Mouse (Mus musculus) forebrain, embryonic 11.5 days (tissue): ENCODE results near the gene Gpr39. TPM values are rescaled to one million over a fixed set of nuclear protein-coding genes. Genes with fewer than 3 reads are reported as not detected.
"Not testable (repeated sequence)": the region's sequence is repeated elsewhere in the genome, so short reads cannot be mapped to it uniquely, and the experiment has no call there.

Experiments used
- ATAC-seq: fragments of 200-750 bp; cut with Nextera tagmentation; replicated peaks from 2 replicates; pipeline ENCODE4 v1.8.0; 2017; ENCODE audit warnings: moderate TSS enrichment; ENCODE audit not compliant: low FRiP score
- DNase-seq: peaks from one replicate; pipeline ENCODE4 v3.0.0-alpha.2; 2017; ENCODE audit warnings: low spot score
- H3K27ac ChIP-seq: fragments of 300-500 bp; sonication (generic); 2 replicates; pipeline ENCODE4 v1.5.1; 2014; ENCODE audit warnings: low read depth, low read length
- H3K27me3 ChIP-seq: fragments of 300-500 bp; sonication (generic); 2 replicates; pipeline ENCODE4 v1.6.1; 2014; ENCODE audit warnings: mild to moderate bottlenecking, low read length, mixed read lengths; ENCODE audit not compliant: control insufficient read depth, insufficient read depth
- H3K36me3 ChIP-seq: fragments of 300-500 bp; sonication (generic); 2 replicates; pipeline ENCODE4 v1.6.1; 2014; ENCODE audit warnings: mild to moderate bottlenecking, low read length, moderate library complexity, mixed read lengths; ENCODE audit not compliant: control insufficient read depth, insufficient read depth
- H3K4me1 ChIP-seq: fragments of 300-500 bp; sonication (generic); replicated peaks from 2 replicates; pipeline ENCODE4 v1.6.1; 2014; ENCODE audit warnings: low read length, mixed read lengths; ENCODE audit not compliant: control insufficient read depth, insufficient read depth
- H3K4me2 ChIP-seq: fragments of 300-500 bp; sonication (generic); 2 replicates; pipeline ENCODE4 v1.6.1; 2014; ENCODE audit warnings: low read depth, mild to moderate bottlenecking, low read length, moderate library complexity, mixed read lengths; ENCODE audit not compliant: severe bottlenecking
- H3K4me3 ChIP-seq: fragments of 300-500 bp; sonication (generic); 2 replicates; pipeline ENCODE4 v1.5.1; 2014; ENCODE audit warnings: low read depth, low read length
- H3K9ac ChIP-seq: fragments of 300-500 bp; sonication (generic); 2 replicates; pipeline ENCODE4 v1.6.1; 2014; ENCODE audit warnings: low read length
- H3K9me3 ChIP-seq: fragments of 300-500 bp; sonication (generic); 2 replicates; pipeline ENCODE4 v1.6.1; 2016; ENCODE audit warnings: low read length, mixed read lengths; ENCODE audit not compliant: control insufficient read depth
- whole genome bisulfite sequencing: fragments of 180-500 bp; shearing (Covaris S2); extraction: QIAGEN DNeasy Blood & Tissue Kit; methylation state at CpG from one replicate; pipeline ENCODE4 v1.1.7; 2014; 5-methylcytosine and 5-hydroxymethylcytosine counted together
- polyA plus RNA-seq: library from polyadenylated mRNA; unstranded; fragments of >200 nt; fragmentation: Nextera tagmentation; extraction: Ambion mirVana; gene quantifications from 2 replicates; pipeline ENCODE4 v1.2.1, GENCODE M21; 2014

The Gpr39 gene
- polyA plus RNA-seq = not detected in 2 replicates

DNA sequence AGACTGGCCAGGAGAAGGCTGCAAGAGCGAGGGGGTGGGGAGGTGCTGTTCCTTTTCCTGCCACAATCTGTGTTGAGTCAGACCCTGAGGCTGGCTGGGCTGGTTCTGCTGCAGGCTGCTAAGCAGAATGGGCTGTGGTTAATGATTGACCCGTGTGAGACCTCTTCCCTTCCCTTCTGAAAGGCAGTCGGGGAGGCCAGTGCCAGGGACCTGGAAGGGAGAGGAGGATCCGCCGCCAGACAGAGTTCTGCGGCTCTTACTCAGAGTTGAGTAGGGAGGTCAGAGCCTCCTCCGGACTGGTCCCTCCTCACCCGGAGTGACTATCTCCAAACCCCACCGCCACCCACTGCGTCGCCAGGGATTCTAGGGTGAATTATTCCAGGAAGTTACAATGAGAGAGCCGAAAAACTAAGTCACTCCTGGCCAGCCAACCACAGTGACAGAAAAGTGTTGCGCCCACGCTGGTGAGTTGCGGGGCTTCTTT lies at the start of gene Gpr39:
Gene Gpr39, plus strand, starts transcription at position 206 of the 484 bp plus-strand sequence.
- Histone ChIP-seq H3K36me3 (no peaks in the 10 kb centered on the region), H3K9me3 (no peaks in the 10 kb centered on the region), H3K4me2 (no peak within 1 kb of the TSS), H3K27me3 (no peaks in the 10 kb centered on the region), H3K27ac (no peak within 1 kb of the TSS), H3K9ac (no peak within 1 kb of the TSS), H3K4me3 (no peak within 1 kb of the TSS), H3K4me1 (no peaks in the 10 kb centered on the region)
- 73% methylated on average over 14 of the region's 15 CpGs for WGBS
- no peak for DNase-seq
- no peak for ATAC-seq

DNA sequence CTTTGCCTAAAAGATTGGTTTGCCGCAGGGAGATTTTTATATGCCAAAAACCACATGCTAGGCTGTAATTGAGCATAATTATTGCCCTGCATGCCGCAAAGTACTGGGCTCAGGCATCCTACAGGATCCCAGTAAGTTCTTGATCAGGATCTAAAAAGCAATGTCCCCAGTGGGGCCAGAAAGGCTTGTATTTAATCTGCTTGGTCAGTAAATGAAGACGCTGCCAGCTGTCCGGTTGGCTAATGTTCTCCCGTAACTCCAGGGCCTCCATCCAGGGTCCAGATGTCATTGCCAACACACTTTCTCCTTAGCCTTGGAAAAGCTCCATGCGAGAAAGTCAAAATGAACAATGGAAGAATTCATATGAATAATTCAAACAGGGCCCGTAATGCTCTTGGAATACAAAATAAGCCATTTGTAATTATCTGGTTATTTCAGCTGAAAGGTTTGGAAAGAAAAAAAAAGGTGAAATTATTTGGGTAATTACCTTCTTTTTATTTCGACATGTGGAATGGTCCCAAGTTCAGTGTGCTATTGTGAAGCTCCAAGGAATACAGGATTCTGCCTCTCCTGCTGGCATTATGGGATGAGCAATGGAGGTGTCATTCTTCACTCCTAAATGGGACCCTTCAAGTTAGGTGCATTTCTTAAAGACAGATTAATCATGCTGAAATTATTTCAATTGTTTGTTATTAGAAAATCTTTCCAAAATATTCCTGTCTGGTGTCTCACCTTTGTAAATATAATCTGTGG lies 37.1 kb upstream of the Gpr39 start:
- no peak for DNase-seq

DNA sequence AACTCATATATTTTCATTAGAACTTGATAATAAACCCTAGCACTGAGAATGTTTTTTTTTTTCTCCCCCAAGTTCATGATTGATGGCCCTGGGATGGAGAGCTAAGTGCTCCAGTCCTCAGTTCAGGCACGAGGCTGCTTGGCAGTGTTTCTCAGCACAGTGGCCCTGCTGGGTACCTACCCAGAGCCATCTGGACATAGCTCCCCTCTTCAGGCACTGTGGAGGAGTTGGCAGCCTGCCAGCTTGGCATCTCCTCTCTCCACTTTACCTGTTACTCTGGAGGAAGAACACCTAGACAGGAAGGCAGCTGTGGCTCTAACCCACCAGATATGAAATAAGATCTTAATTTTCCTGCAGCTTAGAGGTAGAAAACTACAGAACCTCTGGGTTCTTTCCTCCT lies 33.2 kb upstream of the Gpr39 start:
- Histone ChIP-seq H3K27me3 (no peaks in the 10 kb centered on the region), H3K4me2 (no peak overlapping the region), H3K9ac (no peak overlapping the region), H3K27ac (no peak overlapping the region), H3K36me3 (no peaks in the 10 kb centered on the region), H3K4me1 (no peaks in the 10 kb centered on the region), H3K4me3 (no peak overlapping the region), H3K9me3 (no peaks in the 10 kb centered on the region)
- WGBS = 67% methylated on average over 1 of the region's 1 CpGs
- no peak for ATAC-seq
- no peak for DNase-seq

More for the DNA sequence above, 37.1 kb upstream of the Gpr39 start:
- H3K9ac ChIP-seq = no peak overlapping the region
- 76% methylated on average over 8 of the region's 8 CpGs for WGBS
- no peak overlapping the region for H3K27ac ChIP-seq
- H3K36me3 ChIP-seq = no peaks in the 10 kb centered on the region
- H3K9me3 ChIP-seq = no peaks in the 10 kb centered on the region
- ATAC-seq = no peak
- no peak overlapping the region for H3K4me3 ChIP-seq
- H3K27me3 ChIP-seq = no peaks in the 10 kb centered on the region
- no peak overlapping the region for H3K4me2 ChIP-seq
- H3K4me1 ChIP-seq = no peaks in the 10 kb centered on the region

DNA sequence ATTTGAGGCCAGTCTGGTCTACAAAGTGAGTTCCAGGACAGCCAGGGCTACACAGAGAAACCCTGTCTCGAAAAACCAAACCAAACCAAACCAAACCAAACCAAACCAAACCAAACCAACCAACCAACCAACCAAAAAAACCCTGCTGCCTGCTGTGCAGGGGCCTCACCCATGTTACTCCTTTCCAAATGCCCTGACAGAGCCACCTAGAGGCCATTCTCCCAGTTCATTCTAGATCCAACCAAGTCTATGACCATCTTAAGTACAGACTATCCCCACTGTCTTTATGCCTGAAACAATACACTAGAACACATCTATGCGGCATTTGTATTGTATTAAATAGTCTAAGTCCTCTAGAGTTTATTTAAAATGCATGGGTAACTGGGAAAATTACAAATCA lies 30.0 kb upstream of the Gpr39 start:
- H3K4me1 ChIP-seq, H3K4me3 ChIP-seq, H3K9me3 ChIP-seq, DNase-seq, H3K9ac ChIP-seq, H3K36me3 ChIP-seq, H3K4me2 ChIP-seq, ATAC-seq, H3K27ac ChIP-seq, H3K27me3 ChIP-seq: not testable (repeated sequence)
- 85% methylated on average over 2 of the region's 2 CpGs for WGBS

DNA sequence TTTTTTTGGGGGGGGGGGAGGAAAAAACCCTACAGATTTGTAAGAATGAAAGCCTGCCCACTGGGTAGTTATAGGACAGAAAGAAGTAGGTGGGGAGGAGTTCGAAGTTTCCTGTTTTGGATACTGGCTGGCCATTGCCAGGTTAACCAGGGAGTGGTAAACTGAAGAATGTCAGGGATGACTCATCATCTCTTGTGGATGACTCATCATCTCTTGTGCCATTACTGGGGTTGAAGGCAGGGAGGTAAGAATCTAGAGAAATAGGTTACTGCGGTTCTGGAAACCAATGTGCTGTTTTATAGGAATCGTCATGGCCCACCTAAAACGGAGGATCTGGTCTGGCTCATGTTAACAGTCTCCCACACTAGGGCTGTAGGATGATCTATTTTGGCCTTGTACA lies 28.8 kb upstream of the Gpr39 start:
- Histone ChIP-seq H3K27ac (no peak overlapping the region), H3K9me3 (no peaks in the 10 kb centered on the region), H3K4me3 (no peak overlapping the region), H3K9ac (no peak overlapping the region), H3K4me1 (no peaks in the 10 kb centered on the region), H3K4me2 (no peak overlapping the region), H3K27me3 (no peaks in the 10 kb centered on the region), H3K36me3 (no peaks in the 10 kb centered on the region)
- DNase-seq (no peak), ATAC-seq (no peak)
- WGBS = 94% methylated on average over 4 of the region's 4 CpGs

DNA sequence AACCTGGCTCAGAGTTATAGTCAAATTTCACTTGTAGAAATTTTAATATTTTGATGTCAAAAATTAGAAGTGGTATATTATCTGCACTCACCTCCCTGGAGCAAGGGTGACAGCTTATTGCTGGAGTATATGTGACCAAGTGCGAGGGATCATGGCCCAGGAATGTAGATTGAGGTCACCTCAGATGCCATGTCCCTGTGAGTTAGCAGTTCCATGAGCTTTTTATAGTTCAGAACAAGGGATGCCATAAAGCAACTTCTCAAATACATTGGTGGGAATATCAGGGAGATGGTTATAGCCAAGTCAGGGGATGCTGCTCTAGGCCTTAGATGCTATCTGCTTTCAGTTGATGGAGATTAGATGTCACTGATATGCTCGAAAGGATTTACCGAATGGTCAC lies 27.7 kb upstream of the Gpr39 start:
- no peak overlapping the region for H3K9ac ChIP-seq
- ATAC-seq (no peak), DNase-seq (no peak)
- H3K4me1 ChIP-seq = no peaks in the 10 kb centered on the region
- no peak overlapping the region for H3K4me2 ChIP-seq
- 92% methylated on average over 3 of the region's 3 CpGs for WGBS
- no peaks in the 10 kb centered on the region for H3K36me3 ChIP-seq
- H3K9me3 ChIP-seq = no peaks in the 10 kb centered on the region
- no peaks in the 10 kb centered on the region for H3K27me3 ChIP-seq
- H3K27ac ChIP-seq = no peak overlapping the region
- no peak overlapping the region for H3K4me3 ChIP-seq

DNA sequence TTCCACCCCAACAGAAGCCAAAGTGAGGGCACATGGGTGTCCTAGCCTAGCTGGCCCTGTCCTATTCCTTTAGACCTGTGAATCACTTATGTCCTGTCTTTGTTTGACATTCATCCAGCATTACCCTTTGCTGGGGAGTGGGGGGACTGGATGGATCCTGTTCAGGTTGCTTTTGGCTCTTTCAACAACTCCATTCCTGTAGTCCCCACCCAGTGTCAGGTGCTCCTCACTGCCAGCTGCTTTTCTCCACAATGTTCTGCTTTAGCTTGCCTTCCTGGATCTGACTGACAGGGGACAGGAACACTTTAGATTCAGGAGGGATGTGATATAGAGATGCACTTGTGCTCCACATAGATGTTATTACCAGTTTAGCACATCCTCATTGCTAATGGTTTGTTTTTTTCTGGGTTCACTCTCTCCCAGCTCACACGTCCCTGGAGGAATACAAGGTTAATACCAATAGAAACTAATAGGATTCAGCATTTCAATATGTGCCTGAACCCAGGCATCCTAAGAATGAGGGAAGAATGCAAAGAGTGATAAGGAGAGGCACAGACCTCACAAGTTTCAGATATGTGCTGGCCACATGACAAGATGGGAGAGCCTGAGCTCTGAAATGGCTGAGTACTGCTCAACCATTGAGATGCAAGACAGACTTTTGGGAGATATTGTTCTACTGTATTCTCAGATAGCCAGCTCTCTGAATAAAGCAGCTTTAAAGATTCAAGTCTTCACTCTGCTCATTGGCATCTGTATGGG lies 23.8 kb upstream of the Gpr39 start:
- H3K4me2 ChIP-seq = no peak overlapping the region
- no peak overlapping the region for H3K9ac ChIP-seq
- DNase-seq = no peak
- no peak overlapping the region for H3K27ac ChIP-seq
- H3K4me1 ChIP-seq = no peaks in the 10 kb centered on the region
- ATAC-seq = no peak
- WGBS = 78% methylated on average over 1 of the region's 1 CpGs
- no peak overlapping the region for H3K4me3 ChIP-seq
- H3K9me3 ChIP-seq = no peaks in the 10 kb centered on the region
- H3K36me3 ChIP-seq = no peaks in the 10 kb centered on the region
- H3K27me3 ChIP-seq = no peaks in the 10 kb centered on the region

DNA sequence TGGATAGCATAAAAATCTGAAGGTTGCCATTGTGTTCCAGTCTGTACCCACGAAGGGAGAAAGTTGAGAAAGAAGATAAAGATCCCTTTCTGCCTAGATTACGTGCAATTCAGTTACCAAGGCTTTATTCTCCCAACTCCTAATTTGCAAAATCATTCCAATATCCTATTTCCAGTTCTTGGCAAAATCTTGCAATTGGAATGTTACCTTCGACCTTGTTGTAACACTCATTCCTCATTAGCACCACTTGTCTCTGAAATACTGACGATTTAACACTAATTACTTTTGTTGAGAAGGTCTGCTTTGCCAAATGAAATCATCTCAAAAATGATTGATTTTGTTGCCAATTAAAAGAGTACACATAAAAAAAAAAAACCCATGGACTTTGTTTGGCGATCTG lies 19.4 kb upstream of the Gpr39 start:
- no peak overlapping the region for H3K27ac ChIP-seq
- H3K4me2 ChIP-seq = no peak overlapping the region
- no peaks in the 10 kb centered on the region for H3K27me3 ChIP-seq
- 83% methylated on average over 5 of the region's 5 CpGs for WGBS
- H3K36me3 ChIP-seq = no peaks in the 10 kb centered on the region
- DNase-seq = no peak
- ATAC-seq = no peak
- H3K4me3 ChIP-seq = no peak overlapping the region
- H3K4me1 ChIP-seq = no peaks in the 10 kb centered on the region
- H3K9ac ChIP-seq = no peak overlapping the region
- no peaks in the 10 kb centered on the region for H3K9me3 ChIP-seq
